Comparison of ENCODE assay signal across 13 mouse cellular contexts in the genomic region with DNA sequence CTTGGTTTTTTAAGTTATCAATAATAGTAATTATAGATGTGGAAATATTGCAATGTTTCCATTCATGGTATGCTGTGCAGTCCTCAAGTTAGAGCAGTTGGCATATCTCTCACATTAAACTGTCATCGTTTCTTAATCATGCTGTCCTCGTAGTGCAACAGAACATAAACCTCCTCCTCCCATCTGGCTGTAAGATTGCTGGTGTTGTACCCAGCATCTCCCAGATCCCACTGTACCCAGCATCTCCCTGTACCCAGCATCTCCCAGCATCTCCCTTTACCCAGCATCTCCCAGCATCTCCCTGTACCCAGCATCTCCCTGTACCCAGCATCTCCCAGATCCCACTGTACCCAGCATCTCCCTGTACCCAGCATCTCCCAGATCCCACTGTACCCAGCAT. TPM values are rescaled to one million over a fixed set of nuclear protein-coding genes. Genes with fewer than 3 reads are reported as not detected.
"Had no signal": no experiment of that assay in that cellular context is flagged by ENCODE, and none has a peak within 500 bp of the region (broad histone marks: within the 10 kb centered on the region; RNA-seq: fewer than 3 reads in every experiment).

No protein-coding gene starts in this region.

- DNase-seq: kidney, adult 2 months; kidney, postnatal 10 days; kidney, postnatal 4 days; liver, postnatal 0 days; lung, embryonic 14.5 days; right cerebral cortex, adult 18-20 months; right cerebral cortex, postnatal 14 days; right cerebral cortex, postnatal 4 days; thymus, adult 2 months; thymus, postnatal 25 days had no signal

RNA-seq across cellular contexts. Expression of gene Gm9376, which starts 19.3 kb away (rescaled TPM):
- total RNA-seq: left cerebral cortex, adult 8-10 months; left cerebral cortex, postnatal 25 days; megakaryocyte, adult 5-6 weeks had no signal

RNA-seq across cellular contexts. Expression of gene Sox21, which starts 49.3 kb away (rescaled TPM):
- total RNA-seq: megakaryocyte, adult 5-6 weeks had no signal
